Mouse (Mus musculus) embryonic facial prominence, embryonic 10.5 days (tissue): Measurements from ENCODE around the gene Pgp. TPM values are rescaled to one million over a fixed set of nuclear protein-coding genes. Genes with fewer than 3 reads are reported as not detected.

Experiments
- DNase-seq: peaks from one replicate; pipeline ENCODE4 v3.0.0-alpha.2; 2017; ENCODE audit warnings: low spot score
- H3K27ac ChIP-seq: fragments of 300-500 bp; sonication (generic); replicated peaks from 2 replicates; pipeline ENCODE4 v1.5.1; 2016; ENCODE audit warnings: mild to moderate bottlenecking
- H3K27me3 ChIP-seq: fragments of 300-500 bp; sonication (generic); replicated peaks from 2 replicates; pipeline ENCODE4 v1.6.1; 2016; ENCODE audit warnings: low read depth, mild to moderate bottlenecking; ENCODE audit not compliant: poor library complexity, severe bottlenecking
- H3K36me3 ChIP-seq: fragments of 300-500 bp; sonication (generic); replicated peaks from 2 replicates; pipeline ENCODE4 v1.6.1; 2016; ENCODE audit warnings: mild to moderate bottlenecking, moderate library complexity
- H3K4me1 ChIP-seq: fragments of 300-500 bp; sonication (generic); 2 replicates; pipeline ENCODE4 v1.6.1; 2016
- H3K4me3 ChIP-seq: fragments of 300-500 bp; sonication (generic); 2 replicates; pipeline ENCODE4 v1.5.1; 2016; ENCODE audit warnings: mild to moderate bottlenecking, moderate library complexity
- H3K9me3 ChIP-seq: fragments of 300-500 bp; sonication (generic); 2 replicates; pipeline ENCODE4 v1.6.1; 2016; ENCODE audit warnings: mild to moderate bottlenecking
- WGBS: fragments of 180-500 bp; shearing (Covaris S2); methylation state at CpG from one replicate; pipeline ENCODE4 v1.1.7; 2016; 5-methylcytosine and 5-hydroxymethylcytosine counted together
- polyA plus RNA-seq: library from polyadenylated mRNA; unstranded; fragments of >200 nt; fragmentation: Nextera tagmentation; extraction: Ambion mirVana; gene quantifications from 2 replicates; pipeline ENCODE4 v1.2.1, GENCODE M21; 2016

Pgp gene
- polyA plus RNA-seq, 1 experiment from 2014 or later = 71.0 TPM

DNA sequence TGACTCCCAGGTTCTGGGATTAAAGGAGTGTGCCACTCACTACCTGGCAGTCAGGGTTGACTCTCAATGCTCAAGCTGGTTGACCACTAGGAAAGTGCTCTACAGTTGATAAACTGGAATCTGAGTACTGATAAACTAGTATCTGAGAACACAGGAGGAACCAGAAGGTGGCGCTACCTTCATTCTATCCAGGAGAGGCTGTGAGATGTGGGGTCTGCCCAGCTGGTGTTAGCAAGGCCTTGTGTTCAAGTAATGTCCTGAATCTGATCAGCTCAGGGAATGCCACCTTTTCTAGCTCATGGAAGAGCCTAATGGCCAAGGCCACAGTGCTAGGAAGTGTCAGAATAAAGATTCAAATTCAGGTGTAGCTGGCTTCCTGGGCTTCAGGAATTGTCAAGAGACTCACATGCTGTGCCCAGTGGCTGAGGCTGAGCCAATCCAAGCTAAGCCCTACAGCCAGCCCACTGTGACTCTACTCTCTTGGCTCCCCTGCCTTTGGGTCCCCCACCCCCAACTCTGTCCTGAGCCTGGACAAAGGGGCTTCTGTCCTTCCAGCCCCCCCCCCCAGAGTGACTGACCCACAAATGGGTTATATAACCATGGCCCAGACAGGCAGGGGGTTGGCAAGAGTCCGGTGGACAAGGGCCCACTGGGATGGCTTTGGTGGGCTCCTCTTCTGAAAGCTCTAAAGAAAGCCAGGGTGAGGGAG, 24.6 kb downstream of the Pgp start:
- WGBS = 39% methylated on average over 2 of the region's 2 CpGs

DNA sequence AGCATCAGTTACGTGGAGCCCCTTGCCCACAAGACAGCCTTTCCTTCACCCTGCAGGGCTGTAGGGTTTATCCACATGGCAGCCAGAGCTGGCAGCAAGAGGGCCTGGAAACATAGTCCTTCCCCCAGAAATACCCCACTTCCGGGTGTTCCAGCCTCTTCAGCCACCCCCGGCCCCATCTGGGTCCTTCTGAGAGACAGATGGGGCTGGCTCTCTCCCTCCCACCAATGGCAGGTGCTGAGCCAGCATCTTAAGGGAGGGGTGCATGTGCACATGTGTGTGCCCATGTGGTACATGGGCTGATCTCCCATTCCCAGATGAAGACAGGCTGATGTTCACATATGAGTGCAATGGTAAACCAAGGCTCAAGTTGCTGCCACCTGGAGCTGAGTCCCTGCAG, 25.3 kb downstream of the Pgp start:
- DNase-seq = no peak
- WGBS = 87% methylated on average over 3 of the region's 3 CpGs
- no peak overlapping the region for H3K4me3 ChIP-seq

More for the DNA sequence above, 24.6 kb downstream of the Pgp start:
- Histone ChIP-seq H3K36me3 (peaks cover 13% of the 10 kb centered on the region), H3K4me3 (no peak overlapping the region), H3K27me3 (peaks cover 14% of the 10 kb centered on the region), H3K9me3 (no peaks in the 10 kb centered on the region), H3K4me1 (peaks cover 16% of the 10 kb centered on the region), H3K27ac (no peak overlapping the region)
- DNase-seq = peak; percentile 62

DNA sequence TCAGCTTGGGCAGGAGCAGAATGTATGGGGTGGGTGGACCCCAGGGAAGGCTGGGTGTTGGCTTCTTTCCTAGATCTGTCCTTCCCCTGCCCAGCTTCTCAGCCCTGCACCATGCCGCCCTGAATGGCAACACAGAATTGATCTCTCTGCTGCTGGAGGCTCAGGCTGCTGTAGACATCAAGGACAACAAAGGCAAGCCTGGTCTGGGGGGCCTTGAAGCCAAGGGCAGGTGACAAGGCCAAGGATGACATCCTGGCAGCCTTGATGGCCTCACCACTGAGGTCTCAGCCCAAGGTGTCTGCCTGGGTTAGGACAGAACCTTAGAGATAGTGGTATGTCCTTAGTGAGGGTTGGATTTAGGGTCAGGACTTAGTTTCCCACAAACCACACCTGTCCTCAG, 25.8 kb downstream of the Pgp start:
- no peaks in the 10 kb centered on the region for H3K9me3 ChIP-seq
- 0 out of 2 replicates have a peak, but pooled peaks cover 10% of the 10 kb centered on the region for H3K4me1 ChIP-seq
- H3K27ac ChIP-seq = no peak overlapping the region
- 84% methylated on average over 1 of the region's 1 CpGs for WGBS
- peaks cover 19% of the 10 kb centered on the region for H3K36me3 ChIP-seq
- no peak for DNase-seq
- H3K27me3 ChIP-seq = peaks cover 1% of the 10 kb centered on the region; the same call in 1 of the 2 replicates
- H3K4me3 ChIP-seq = no peak overlapping the region

More for the DNA sequence above, 25.3 kb downstream of the Pgp start:
- Histone ChIP-seq H3K27ac (no peak overlapping the region), H3K9me3 (no peaks in the 10 kb centered on the region), H3K4me1 (0 out of 2 replicates have a peak, but pooled peaks cover 10% of the 10 kb centered on the region), H3K27me3 (peaks cover 7% of the 10 kb centered on the region), H3K36me3 (peaks cover 13% of the 10 kb centered on the region)

GRCm38 (mm10) chr17:24502208-24502607, 32.0 kb downstream of the Pgp start:
- Histone ChIP-seq H3K9me3 (no peaks in the 10 kb centered on the region), H3K36me3 (peaks cover 67% of the 10 kb centered on the region), H3K27me3 (peaks cover 19% of the 10 kb centered on the region), H3K27ac (no peak overlapping the region), H3K4me1 (peaks cover 10% of the 10 kb centered on the region), H3K4me3 (no peak overlapping the region)
- 41% methylated on average over 11 of the region's 11 CpGs for WGBS
- DNase-seq = peak; percentile 25

DNA sequence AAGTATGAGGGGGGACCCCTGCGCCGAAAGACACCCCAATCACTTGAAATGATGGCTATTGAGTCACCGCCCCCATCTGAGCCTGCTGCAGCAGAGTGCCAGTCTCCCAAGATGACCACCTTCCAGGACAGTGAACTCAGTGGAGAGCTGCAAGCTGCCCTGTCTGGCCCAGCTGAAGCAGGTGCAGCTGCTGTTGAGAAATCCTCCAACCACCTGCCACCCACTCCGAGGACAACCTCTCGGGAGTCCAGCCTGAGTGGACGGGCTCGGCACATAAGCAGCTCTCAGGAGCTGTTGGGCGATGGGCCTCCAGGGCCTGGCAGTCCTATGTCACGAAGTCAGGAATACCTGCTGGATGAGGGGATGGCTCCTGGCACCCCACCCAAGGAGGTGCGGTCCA, 33.9 kb downstream of the Pgp start:
- WGBS = 93% methylated on average over 10 of the region's 10 CpGs
- DNase-seq = no peak
- H3K4me1 ChIP-seq = peaks cover 13% of the 10 kb centered on the region
- no peaks in the 10 kb centered on the region for H3K9me3 ChIP-seq
- H3K27me3 ChIP-seq = peaks cover 22% of the 10 kb centered on the region
- H3K4me3 ChIP-seq = no peak overlapping the region
- no peak overlapping the region for H3K27ac ChIP-seq
- H3K36me3 ChIP-seq = peaks cover 79% of the 10 kb centered on the region

DNA sequence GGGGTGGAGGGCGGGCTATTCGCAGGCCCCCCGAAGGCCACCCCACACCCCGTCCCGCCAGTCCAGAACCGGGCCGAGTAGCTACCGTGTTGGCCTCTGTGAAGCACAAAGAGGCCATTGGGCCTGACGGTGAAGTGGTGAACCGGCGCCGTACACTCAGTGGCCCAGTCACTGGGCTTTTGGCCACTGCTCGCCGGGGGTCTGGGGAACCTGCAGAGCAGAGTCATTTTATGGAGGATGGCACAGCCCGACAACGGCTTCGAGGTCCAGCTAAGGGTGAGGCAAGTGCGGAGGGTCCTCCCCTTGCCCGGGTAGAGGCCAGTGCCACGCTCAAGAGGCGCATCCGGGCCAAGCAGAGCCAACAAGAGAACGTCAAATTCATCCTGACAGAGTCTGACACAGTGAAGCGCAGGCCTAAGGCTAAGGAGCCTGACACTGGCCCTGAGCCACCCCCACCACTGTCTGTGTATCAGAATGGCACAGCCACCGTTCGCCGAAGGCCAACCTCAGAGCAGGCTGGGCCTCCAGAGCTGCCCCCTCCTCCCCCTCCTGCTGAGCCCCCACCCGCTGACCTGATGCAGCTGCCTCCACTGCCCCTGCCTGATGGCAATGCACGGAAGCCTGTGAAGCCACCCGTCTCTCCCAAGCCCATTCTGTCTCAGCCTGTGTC, 35.2 kb downstream of the Pgp start:
- H3K4me3 ChIP-seq = no peak overlapping the region
- H3K36me3 ChIP-seq = peaks cover 92% of the 10 kb centered on the region
- 90% methylated on average over 30 of the region's 30 CpGs for WGBS

DNA sequence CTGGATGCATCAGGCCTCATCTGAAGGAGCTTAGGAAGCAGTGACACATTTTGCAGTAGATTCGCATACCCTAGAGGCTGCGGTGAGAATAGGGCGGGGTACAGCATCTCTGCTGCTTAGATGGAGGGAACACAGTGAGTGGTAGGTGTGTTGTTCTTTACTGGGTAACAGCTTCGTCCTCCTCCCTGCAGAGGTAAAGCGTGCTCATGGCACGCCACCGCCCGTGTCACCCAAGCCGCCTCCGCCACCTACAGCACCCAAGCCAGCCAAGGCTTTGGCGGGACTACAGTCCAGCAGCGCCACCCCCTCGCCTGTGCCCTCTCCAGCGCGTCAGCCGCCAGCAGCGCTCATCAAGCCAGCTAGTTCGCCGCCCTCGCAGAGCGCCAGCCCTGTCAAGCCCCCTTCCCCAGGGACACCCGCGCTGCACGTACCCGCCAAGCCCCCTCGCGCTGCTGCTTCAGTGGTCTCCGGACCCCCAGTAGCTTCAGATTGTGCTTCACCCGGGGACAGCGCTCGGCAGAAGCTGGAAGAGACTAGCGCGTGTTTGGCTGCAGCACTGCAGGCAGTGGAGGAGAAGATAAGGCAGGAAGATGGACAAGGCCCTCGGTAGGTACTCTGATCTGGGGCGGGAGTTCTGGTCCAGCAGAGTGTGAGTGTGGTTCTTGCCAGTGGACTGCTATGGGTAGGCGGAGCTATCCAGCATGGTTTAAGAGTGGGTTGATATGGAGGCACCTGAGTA, 36.3 kb downstream of the Pgp start:
- DNase-seq = peak; percentile 33

More for the DNA sequence above, 35.2 kb downstream of the Pgp start:
- peaks cover 22% of the 10 kb centered on the region for H3K27me3 ChIP-seq
- H3K9me3 ChIP-seq = no peaks in the 10 kb centered on the region
- H3K27ac ChIP-seq = 0 out of 2 replicates have a peak overlapping the region, but pooled peaks have one; percentile 7
- H3K4me1 ChIP-seq = peaks cover 13% of the 10 kb centered on the region
- DNase-seq = no peak

GRCm38 (mm10) chr17:24507129-24507664, 37.0 kb downstream of the Pgp start:
- Histone ChIP-seq H3K4me1 (peaks cover 13% of the 10 kb centered on the region), H3K4me3 (0 out of 2 replicates have a peak overlapping the region, but pooled peaks have one; percentile 8), H3K27me3 (peaks cover 22% of the 10 kb centered on the region), H3K9me3 (no peaks in the 10 kb centered on the region), H3K27ac (no peak overlapping the region), H3K36me3 (peaks cover 95% of the 10 kb centered on the region)
- peak; percentile 31 for DNase-seq
- 51% methylated on average over 19 of the region's 19 CpGs for WGBS

More for the DNA sequence above, 36.3 kb downstream of the Pgp start:
- H3K27me3 ChIP-seq = peaks cover 22% of the 10 kb centered on the region
- peak overlapping the region; percentile 44 for H3K4me3 ChIP-seq
- H3K9me3 ChIP-seq = no peaks in the 10 kb centered on the region
- H3K36me3 ChIP-seq = peaks cover 94% of the 10 kb centered on the region
- 27% methylated on average over 36 of the region's 36 CpGs for WGBS
- H3K4me1 ChIP-seq = peaks cover 13% of the 10 kb centered on the region
- peak overlapping the region; percentile 4; the same call in 1 of the 2 replicates for H3K27ac ChIP-seq

GRCm38 (mm10) chr17:24507806-24508460, 37.7 kb downstream of the Pgp start:
- WGBS = 87% methylated on average over 12 of the region's 12 CpGs
- no peak overlapping the region for H3K27ac ChIP-seq
- no peak overlapping the region for H3K4me3 ChIP-seq
- peaks cover 13% of the 10 kb centered on the region for H3K4me1 ChIP-seq
- DNase-seq = no peak
- H3K27me3 ChIP-seq = peaks cover 22% of the 10 kb centered on the region
- H3K9me3 ChIP-seq = no peaks in the 10 kb centered on the region
- peaks cover 98% of the 10 kb centered on the region for H3K36me3 ChIP-seq

DNA sequence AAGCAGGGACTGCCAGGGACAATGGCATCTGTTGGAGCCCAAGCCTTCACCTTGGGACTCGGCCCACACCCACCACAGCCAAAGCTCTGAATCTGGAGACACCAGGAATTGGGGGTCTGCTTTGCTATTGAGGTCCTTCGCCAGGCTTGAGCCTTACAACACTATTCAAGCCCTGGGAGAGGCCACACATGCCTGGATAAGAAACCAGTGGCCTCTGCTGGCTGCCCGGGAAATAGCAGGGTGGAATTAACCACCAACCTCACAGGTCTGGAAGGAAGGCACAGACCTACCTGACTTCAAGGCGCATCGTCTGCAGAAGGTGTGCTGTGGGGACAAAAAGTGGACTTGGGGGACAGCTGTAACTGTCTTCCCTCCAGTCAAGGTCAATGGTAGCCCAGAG, 43.4 kb downstream of the Pgp start:
- Histone ChIP-seq H3K27me3 (no peaks in the 10 kb centered on the region), H3K4me3 (peak overlapping the region; percentile 14; the same call in 1 of the 2 replicates), H3K36me3 (peaks cover 100% of the 10 kb centered on the region), H3K9me3 (no peaks in the 10 kb centered on the region), H3K27ac (no peak overlapping the region), H3K4me1 (no peaks in the 10 kb centered on the region)
- DNase-seq = peak; percentile 60
- WGBS = 64% methylated on average over 5 of the region's 5 CpGs

- no peak overlapping the region for H3K27ac ChIP-seq
- peak overlapping the region; percentile 11; the same call in 1 of the 2 replicates for H3K4me3 ChIP-seq
- 90% methylated on average over 24 of the region's 24 CpGs for WGBS
- H3K36me3 ChIP-seq = peaks cover 100% of the 10 kb centered on the region
- DNase-seq = no peak
- H3K4me1 ChIP-seq = no peaks in the 10 kb centered on the region
- H3K9me3 ChIP-seq = no peaks in the 10 kb centered on the region
- H3K27me3 ChIP-seq = no peaks in the 10 kb centered on the region
These were observed 44.4 kb downstream of the Pgp start for GRCm38 (mm10) chr17:24514270-24515257.
